Mouse (Mus musculus) liver, adult (tissue): ENCODE data around the gene Gm20721.

Experiments
- GATA4 ChIP-seq: IDR thresholded peaks from 2 replicates; pipeline ENCODE4 v1.6.1; 2014; ENCODE audit warnings: mild to moderate bottlenecking, low read length; ENCODE audit not compliant: insufficient replicate concordance

Gm20721 gene

GRCm38 (mm10) chr2:174346612-174346998 is at the start of gene Gm20721:
TSS of gene Gm20721 (minus strand) at chr2:174346712.
- no peak for TF ChIP-seq GATA4

GRCm38 (mm10) chr2:174393383-174393782 is 46.9 kb upstream of the Gm20721 start:
- no peak for TF ChIP-seq GATA4

GRCm38 (mm10) chr2:174392554-174392953 is 46.0 kb upstream of the Gm20721 start:
- no peak for TF ChIP-seq GATA4

GRCm38 (mm10) chr2:174391936-174392335 is 45.4 kb upstream of the Gm20721 start:
- TF ChIP-seq GATA4: no peak

GRCm38 (mm10) chr2:174381021-174381420 is 34.5 kb upstream of the Gm20721 start:
- no peak for TF ChIP-seq GATA4

- no peak for TF ChIP-seq GATA4
Measured at GRCm38 (mm10) chr2:174366571-174366970, 20.1 kb upstream of the Gm20721 start.

- no peak for TF ChIP-seq GATA4
Measured at GRCm38 (mm10) chr2:174359656-174360055, 13.1 kb upstream of the Gm20721 start.

GRCm38 (mm10) chr2:174358516-174358915 is 12.0 kb upstream of the Gm20721 start:
- TF ChIP-seq GATA4: no peak

GRCm38 (mm10) chr2:174344996-174345395 is 1.5 kb downstream of the Gm20721 start:
- no peak for TF ChIP-seq GATA4

- TF ChIP-seq GATA4: no peak
Measured at GRCm38 (mm10) chr2:174344003-174344655, 2.4 kb downstream of the Gm20721 start.

GRCm38 (mm10) chr2:174343566-174343965 is 2.9 kb downstream of the Gm20721 start:
- peak; percentile 13; the same call in 1 of the 2 replicates for TF ChIP-seq GATA4

GRCm38 (mm10) chr2:174342793-174343400 is 3.6 kb downstream of the Gm20721 start:
- no peak for TF ChIP-seq GATA4

- TF ChIP-seq GATA4: no peak
Measured at GRCm38 (mm10) chr2:174340893-174341580, 5.5 kb downstream of the Gm20721 start.

- TF ChIP-seq GATA4: no peak
Measured at GRCm38 (mm10) chr2:174340229-174340892, 6.2 kb downstream of the Gm20721 start.

- no peak for TF ChIP-seq GATA4
Measured at GRCm38 (mm10) chr2:174339701-174340100, 6.8 kb downstream of the Gm20721 start.

- no peak for TF ChIP-seq GATA4
Measured at GRCm38 (mm10) chr2:174337275-174337674, 9.2 kb downstream of the Gm20721 start.
